Mouse (Mus musculus) C2C12 (cell line): ENCODE data around the gene Ring1. TPM values are rescaled to one million over a fixed set of nuclear protein-coding genes. Genes with fewer than 3 reads are reported as not detected.

Experiments
- H3K27me3 ChIP-seq: one replicate; pipeline ENCODE4 v1.6.1; 2011; ENCODE audit not compliant: control insufficient read depth, insufficient read depth, insufficient read length
- H3K36me3 ChIP-seq: one replicate; pipeline ENCODE4 v1.6.1; 2011; ENCODE audit not compliant: control insufficient read depth, insufficient read depth
- H3K4me3 ChIP-seq: one replicate; pipeline ENCODE4 v1.5.1; 2011; ENCODE audit warnings: mild to moderate bottlenecking, control low read depth; ENCODE audit not compliant: poor library complexity, insufficient read depth, severe bottlenecking
- H3K79me2 ChIP-seq: one replicate; pipeline ENCODE4 v1.6.1; 2011; ENCODE audit not compliant: control insufficient read depth, insufficient read depth
- H3K79me3 ChIP-seq: one replicate; pipeline ENCODE4 v1.6.1; 2011; ENCODE audit warnings: low read depth, control low read depth
- H3ac ChIP-seq: one replicate; pipeline ENCODE3; 2011; ENCODE audit warnings: low read depth; ENCODE audit not compliant: control insufficient read depth, insufficient read length
- CEBPB ChIP-seq: IDR thresholded peaks from one replicate; pipeline ENCODE4 v1.6.1; 2011; ENCODE audit warnings: low read depth, mild to moderate bottlenecking, control low read depth, moderate library complexity
- CTCF ChIP-seq: IDR thresholded peaks from one replicate; pipeline ENCODE4 v1.5.1; 2011; ENCODE audit not compliant: control insufficient read depth, insufficient read depth, insufficient read length
- FOSL1 ChIP-seq: IDR thresholded peaks from one replicate; pipeline ENCODE4 v1.8.0; 2011; ENCODE audit warnings: mild to moderate bottlenecking, low read length; ENCODE audit not compliant: poor library complexity, insufficient read depth, severe bottlenecking
- MAX ChIP-seq: IDR thresholded peaks from one replicate; pipeline ENCODE4 v1.6.1; 2011; ENCODE audit warnings: mild to moderate bottlenecking, control low read depth
- MYOD1 ChIP-seq: IDR thresholded peaks from one replicate; pipeline ENCODE4 v1.6.1; 2011; ENCODE audit warnings: low read depth; ENCODE audit not compliant: control insufficient read depth, insufficient read length
- MYOG ChIP-seq: IDR thresholded peaks from one replicate; pipeline ENCODE4 v1.6.1; 2011; ENCODE audit not compliant: control insufficient read depth, insufficient read length; ENCODE audit errors: extremely low read depth
- USF1 ChIP-seq: IDR thresholded peaks from one replicate; pipeline ENCODE4 v1.6.1; 2011; ENCODE audit warnings: low read depth, mild to moderate bottlenecking, control low read depth, moderate library complexity
- polyA plus RNA-seq: library from polyadenylated mRNA; unstranded; fragments of >200 nt; fragmentation: generic; extraction: Trizol; gene quantifications from one replicate; pipeline ENCODE4 v1.2.1, GENCODE M21; 2012; ENCODE audit warnings: missing spikeins

Gene Ring1
- polyA plus RNA-seq, 1 experiment: 26.8 TPM

- H3K79me2 ChIP-seq: no peaks in the 10 kb centered on the region
- no peaks in the 10 kb centered on the region for H3K36me3 ChIP-seq
- H3K79me3 ChIP-seq: no peaks in the 10 kb centered on the region
- H3K27me3 ChIP-seq: no peaks in the 10 kb centered on the region
- no peak overlapping the region for H3ac ChIP-seq
- TF ChIP-seq MAX (no peak), CTCF (no peak), USF1 (no peak), MYOD1 (no peak), FOSL1 (no peak), CEBPB (no peak), MYOG (no peak)
- no peak overlapping the region for H3K4me3 ChIP-seq
Observed at GRCm38 (mm10) chr17:34045941-34046340, 21.5 kb upstream of the Ring1 start.

DNA sequence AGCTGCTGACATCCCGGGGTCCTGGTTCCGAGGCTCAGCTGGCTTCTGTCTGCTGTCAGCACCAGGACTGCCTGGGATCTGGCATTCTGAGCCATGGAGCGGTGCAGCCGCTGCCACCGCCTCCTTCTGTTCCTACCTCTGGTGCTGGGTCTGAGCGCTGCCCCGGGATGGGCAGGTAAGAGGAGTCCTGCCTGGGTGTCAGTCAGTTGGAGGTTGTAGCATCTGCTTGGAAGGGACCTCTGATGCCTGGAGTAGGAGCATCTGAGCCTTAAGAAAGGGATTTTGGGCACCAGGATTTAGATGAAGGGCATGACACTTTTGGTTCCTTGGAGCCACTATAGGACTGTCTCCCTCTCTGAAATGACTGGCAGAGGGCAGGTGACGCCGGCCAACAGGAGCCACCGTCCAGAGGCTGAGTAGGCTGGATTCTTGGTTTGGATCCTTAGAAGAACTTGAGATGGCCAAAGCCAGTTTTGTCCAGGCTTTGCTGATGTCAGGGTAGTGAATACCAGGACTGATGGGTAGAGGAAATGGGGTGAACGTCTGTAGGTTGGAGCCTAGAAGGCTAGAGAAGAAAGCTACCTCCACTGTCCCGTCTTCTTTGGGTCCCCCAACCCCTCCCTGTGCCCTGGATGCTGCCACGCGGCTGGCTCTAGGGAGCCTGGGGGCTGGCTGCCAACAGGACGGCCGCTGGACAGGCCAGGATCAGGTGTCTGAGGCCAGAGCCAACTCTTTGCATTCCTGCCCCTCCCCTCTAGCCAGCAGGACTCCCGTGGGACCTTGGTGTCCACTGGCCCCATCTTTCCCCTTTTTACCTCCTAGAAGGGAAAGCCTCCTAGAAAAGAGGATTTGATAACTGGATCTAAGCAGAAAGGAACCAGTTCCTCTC, 15.3 kb upstream of the Ring1 start:
- Histone ChIP-seq H3K4me3 (no peak overlapping the region), H3K79me2 (no peaks in the 10 kb centered on the region), H3K27me3 (no peaks in the 10 kb centered on the region), H3K36me3 (peaks cover 25% of the 10 kb centered on the region), H3K79me3 (no peaks in the 10 kb centered on the region), H3ac (peak overlapping the region; percentile 6)
- TF ChIP-seq FOSL1: no peak
- no peak for TF ChIP-seq MYOD1
- TF ChIP-seq MYOG: no peak
- no peak for TF ChIP-seq CTCF
- TF ChIP-seq USF1: no peak
- no peak for TF ChIP-seq CEBPB
- no peak for TF ChIP-seq MAX

- TF ChIP-seq MYOD1 (no peak), FOSL1 (no peak), CEBPB (no peak), MYOG (no peak), USF1 (no peak), CTCF (no peak), MAX (no peak)
- H3K4me3 ChIP-seq: no peak within 1 kb of the TSS
- H3K79me2 ChIP-seq: peaks cover 6% of the 10 kb centered on the region
- H3K79me3 ChIP-seq: no peaks in the 10 kb centered on the region
- no peaks in the 10 kb centered on the region for H3K27me3 ChIP-seq
- peaks cover 25% of the 10 kb centered on the region for H3K36me3 ChIP-seq
- peak within 1 kb of the TSS; percentile 6 for H3ac ChIP-seq
Observed at GRCm38 (mm10) chr17:34038878-34039561, 14.5 kb upstream of the Ring1 start, which contains the start of gene Col11a2. TSS of gene Col11a2 (plus strand) at chr17:34039437.

- Histone ChIP-seq H3K79me2 (peaks cover 11% of the 10 kb centered on the region), H3K79me3 (no peaks in the 10 kb centered on the region), H3K27me3 (no peaks in the 10 kb centered on the region), H3K4me3 (no peak overlapping the region), H3K36me3 (peaks cover 25% of the 10 kb centered on the region), H3ac (no peak overlapping the region)
- TF ChIP-seq MYOD1 (no peak), MAX (no peak), USF1 (no peak)
Observed at GRCm38 (mm10) chr17:34038440-34038839, 14.0 kb upstream of the Ring1 start.

DNA sequence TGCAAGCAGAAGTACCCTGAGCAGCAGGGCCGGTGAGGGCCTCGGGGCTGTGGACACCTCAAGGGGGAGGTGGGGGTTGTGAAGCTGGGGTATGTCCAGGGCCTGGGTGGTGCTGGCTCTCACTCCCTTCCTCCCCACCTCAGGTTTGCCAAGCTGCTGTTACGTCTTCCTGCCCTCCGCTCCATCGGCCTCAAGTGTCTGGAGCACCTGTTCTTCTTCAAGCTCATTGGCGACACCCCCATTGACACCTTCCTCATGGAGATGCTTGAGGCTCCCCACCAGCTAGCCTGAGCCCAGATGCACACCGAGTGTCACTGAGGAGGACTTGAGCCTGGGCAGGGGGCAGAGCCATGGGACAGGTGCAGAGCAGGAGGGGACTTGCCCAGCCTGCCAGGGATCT, 12.8 kb upstream of the Ring1 start:
- H3K27me3 ChIP-seq: no peaks in the 10 kb centered on the region
- TF ChIP-seq MYOD1 (no peak), MYOG (no peak), USF1 (no peak), MAX (no peak), CEBPB (no peak), CTCF (no peak), FOSL1 (no peak)
- peaks cover 23% of the 10 kb centered on the region for H3K79me2 ChIP-seq
- H3K4me3 ChIP-seq: no peak overlapping the region
- H3ac ChIP-seq: no peak overlapping the region
- H3K36me3 ChIP-seq: peaks cover 25% of the 10 kb centered on the region
- H3K79me3 ChIP-seq: peaks cover 6% of the 10 kb centered on the region
